ENCODE assay signal across 9 mouse cellular contexts in the genomic region with DNA sequence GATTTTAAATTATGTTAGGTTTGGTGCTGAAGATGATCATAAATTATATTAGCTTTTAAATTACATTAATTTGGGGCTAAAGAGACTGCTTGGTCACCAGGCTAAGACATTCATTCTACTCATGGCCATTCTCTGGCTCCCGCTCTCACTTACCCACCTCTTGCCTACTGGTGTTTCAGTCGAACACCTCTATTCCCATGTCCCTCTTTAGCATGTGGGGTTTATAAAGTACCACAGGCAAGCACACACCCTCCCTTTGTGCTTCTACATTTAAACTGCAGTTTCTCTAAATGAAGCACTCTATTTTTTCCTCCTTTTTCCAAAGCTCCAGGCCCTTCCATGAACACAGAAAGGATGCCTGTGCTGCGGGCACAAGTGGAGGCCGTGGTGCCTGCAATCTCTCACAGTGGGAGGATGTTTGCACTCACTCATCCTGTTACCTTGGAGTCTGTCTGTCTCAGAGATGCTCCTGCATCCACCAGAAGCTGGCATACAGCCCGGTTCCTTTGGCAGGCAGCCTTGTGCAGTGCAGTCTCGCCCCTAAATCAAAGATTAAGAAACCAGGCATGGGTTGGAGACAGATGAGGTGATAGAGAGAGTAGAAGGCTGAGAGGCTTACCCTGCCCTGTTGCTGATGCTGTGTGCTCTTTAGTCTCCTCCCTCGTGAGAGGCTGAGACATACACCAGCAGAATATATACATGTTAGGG. TPM values are rescaled to one million over a fixed set of nuclear protein-coding genes. Genes with fewer than 3 reads are reported as not detected.
DNase-seq lines count a peak whose midpoint lies in the region; ATAC-seq and TF ChIP-seq lines count a peak whose summit lies in the region.
"Had no signal": no experiment of that assay in that cellular context is flagged by ENCODE, and none has a peak within 500 bp of the region (broad histone marks: within the 10 kb centered on the region; RNA-seq: fewer than 3 reads in every experiment).

No protein-coding gene starts in this region.

- H3K27me3 ChIP-seq in hindbrain, embryonic 10.5 days (ENCODE audit: insufficient read depth, poor library complexity, severe bottlenecking), result no peaks in the 10 kb centered on the region
- H3K27me3 ChIP-seq in hindbrain, embryonic 11.5 days (ENCODE audit: control insufficient read depth, insufficient read depth, low read length), result no peaks in the 10 kb centered on the region; the same call in 1 of the 2 replicates
- no peaks in the 10 kb centered on the region for H3K27me3 ChIP-seq in midbrain, postnatal 0 days (ENCODE audit: insufficient read depth, low read length)

- no peaks in the 10 kb centered on the region for H3K9me3 ChIP-seq in hindbrain, embryonic 10.5 days
- H3K9me3 ChIP-seq in hindbrain, embryonic 11.5 days (ENCODE audit: control insufficient read depth, low read length), result no peaks in the 10 kb centered on the region
- H3K9me3 ChIP-seq in midbrain, postnatal 0 days (ENCODE audit: low read length), result no peaks in the 10 kb centered on the region

- ATAC-seq in hindbrain, embryonic 11.5 days (ENCODE audit: low FRiP score), result no peak
- peak; percentile 68; the same call in 1 of the 2 replicates for ATAC-seq in midbrain, postnatal 0 days (ENCODE audit: low FRiP score)
- no peak for ATAC-seq in monocyte, adult 5-6 weeks (replicated peaks; ENCODE audit: insufficient number of reproducible peaks, low FRiP score, low TSS enrichment, poor library complexity, severe bottlenecking)

- no peak for DNase-seq in hindbrain, embryonic 10.5 days (ENCODE audit: low spot score)
- DNase-seq in hindbrain, embryonic 11.5 days (ENCODE audit: low spot score), result no peak
- DNase-seq in cerebellum, adult 11-12 months, result peak; percentile 64
- peak; percentile 54 for DNase-seq in gastrocnemius, postnatal 14 days
- peak; percentile 75 to 84 for DNase-seq in left cerebral cortex, adult 2 months (ENCODE audit: extremely low spot score in 1 of 2, low spot score in 2 of 2)
- DNase-seq in midbrain, postnatal 0 days (ENCODE audit: low spot score), result peak; percentile 87
- peak; percentile 13 for DNase-seq in yolk sac, embryonic 10.5 days (ENCODE audit: low spot score)

- TF ChIP-seq CTCF in left cerebral cortex, adult 2 months (IDR thresholded peaks at IDR 0.05), result no peak
- no peak for TF ChIP-seq CTCF in midbrain, postnatal 0 days (IDR thresholded peaks at IDR 0.05)

- H3K4me1 ChIP-seq in hindbrain, embryonic 10.5 days (replicated peaks), result peaks cover 4% of the 10 kb centered on the region
- no peaks in the 10 kb centered on the region for H3K4me1 ChIP-seq in hindbrain, embryonic 11.5 days (replicated peaks; ENCODE audit: control insufficient read depth, insufficient read depth, low read length)
- no peaks in the 10 kb centered on the region for H3K4me1 ChIP-seq in midbrain, postnatal 0 days (ENCODE audit: insufficient read depth, low read length)

- 0 out of 2 replicates have a peak overlapping the region, but pooled peaks have one; percentile 16 for H3K27ac ChIP-seq in hindbrain, embryonic 10.5 days
- H3K27ac ChIP-seq in hindbrain, embryonic 11.5 days (ENCODE audit: low read depth, low read length), result no peak overlapping the region
- H3K27ac ChIP-seq in left cerebral cortex, adult 2 months, result peak overlapping the region; percentile 51
- H3K27ac ChIP-seq in midbrain, postnatal 0 days (ENCODE audit: low read depth, low read length), result peak overlapping the region; percentile 21; the same call in 1 of the 2 replicates

- no peaks in the 10 kb centered on the region for H3K36me3 ChIP-seq in hindbrain, embryonic 10.5 days
- no peaks in the 10 kb centered on the region for H3K36me3 ChIP-seq in hindbrain, embryonic 11.5 days (ENCODE audit: control insufficient read depth, insufficient read depth, low read length)
- no peaks in the 10 kb centered on the region for H3K36me3 ChIP-seq in midbrain, postnatal 0 days (ENCODE audit: insufficient read depth, low read length)

- intact Hi-C loops in gastrocnemius, postnatal 14 days (cut with DNase I; ENCODE audit: low total_unique reads), result no loop called here
- intact Hi-C loops in left cerebral cortex, adult 2 months (cut with DNase I), result loop anchor here (2.0 kb wide), 1 partner anchor 42 kb away; no protein-coding TSS in a partner anchor

- 86% methylated on average over 7 of the region's 7 CpGs for WGBS in hindbrain, embryonic 10.5 days
- WGBS in hindbrain, embryonic 11.5 days, result 82% methylated on average over 7 of the region's 7 CpGs
- WGBS in midbrain, postnatal 0 days, result 48% methylated on average over 7 of the region's 7 CpGs

- no peak overlapping the region for H3K9ac ChIP-seq in hindbrain, embryonic 11.5 days (ENCODE audit: low read depth, low read length)
- no peak overlapping the region for H3K9ac ChIP-seq in midbrain, postnatal 0 days (replicated peaks; ENCODE audit: low read length, poor library complexity, severe bottlenecking)

- H3K4me3 ChIP-seq in hindbrain, embryonic 10.5 days, result no peak overlapping the region
- no peak overlapping the region for H3K4me3 ChIP-seq in hindbrain, embryonic 11.5 days (ENCODE audit: low read depth, low read length)
- no peak overlapping the region for H3K4me3 ChIP-seq in left cerebral cortex, adult 2 months
- H3K4me3 ChIP-seq in midbrain, postnatal 0 days (ENCODE audit: low read depth, low read length), result no peak overlapping the region
- H3K4me3 ChIP-seq: erythroblast, embryonic 14.5 days had no signal

- H3K4me2 ChIP-seq in hindbrain, embryonic 11.5 days (replicated peaks; ENCODE audit: low read depth, low read length), result no peak overlapping the region
- H3K4me2 ChIP-seq in midbrain, postnatal 0 days (ENCODE audit: low read depth, low read length, poor library complexity, severe bottlenecking), result no peak overlapping the region

RNA-seq across cellular contexts. Expression of a gene that starts 40.6 kb away (rescaled TPM):
- 232 and 295 TPM in 2 replicates for polyA plus RNA-seq in hindbrain, embryonic 10.5 days (2016; fragmentation: Nextera tagmentation; extraction: Ambion mirVana)
- polyA plus RNA-seq in hindbrain, embryonic 11.5 days (2014; fragmentation: Nextera tagmentation; extraction: Ambion mirVana), result 385 and 413 TPM in 2 replicates
- total RNA-seq in gastrocnemius, postnatal 14 days (2021), result 10 to 100 TPM; 14.4 to 22.2 TPM
- 100 to 1,000 TPM; 358 to 392 TPM for total RNA-seq in left cerebral cortex, adult 2 months (2021)
- 486 and 584 TPM in 2 replicates for total RNA-seq in midbrain, postnatal 0 days (2014; rRNA removed)
- polyA plus RNA-seq in midbrain, postnatal 0 days (2015; fragmentation: Nextera tagmentation; extraction: Ambion mirVana), result 1,122 and 1,124 TPM in 2 replicates
- total RNA-seq in monocyte, adult 5-6 weeks (2017), result not detected in 3 replicates
- polyA plus RNA-seq: erythroblast, embryonic 14.5 days had no signal

Comparison
In these comparisons a context has a peak if more than half of its experiments do, and no peak if none do; other contexts are left out.
1. DNase-seq: peak in cerebellum, adult 11-12 months (single experiment), gastrocnemius, postnatal 14 days (single experiment), left cerebral cortex, adult 2 months (2 of 2), midbrain, postnatal 0 days (single experiment) and yolk sac, embryonic 10.5 days (single experiment); none in hindbrain, embryonic 10.5 days (single experiment) and hindbrain, embryonic 11.5 days (single experiment).
2. RNA of a gene that starts 40.6 kb away (total RNA-seq): 486 to 584 TPM in midbrain, postnatal 0 days and 358 to 392 TPM in left cerebral cortex, adult 2 months; 14.4 to 22.2 TPM in gastrocnemius, postnatal 14 days and not detected in monocyte, adult 5-6 weeks; every median in the first group is over 10 times any median in the second.